Mouse (Mus musculus) stomach, postnatal 0 days (tissue): ENCODE data around the gene 4930507D05Rik. TPM values are rescaled to one million over a fixed set of nuclear protein-coding genes. Genes with fewer than 3 reads are reported as not detected.
A peak's percentile ranks its signal among the peaks of the same experiment; 100 is the strongest.
"Not testable (repeated sequence)": the region's sequence is repeated elsewhere in the genome, so short reads cannot be mapped to it uniquely, and the experiment has no call there.

ENCODE experiments used
- ATAC-seq: fragments of 200-750 bp; cut with Nextera tagmentation; 2 replicates; pipeline ENCODE4 v1.8.0; 2017; ENCODE audit not compliant: low FRiP score, low TSS enrichment
- DNase-seq: peaks from one replicate; pipeline ENCODE4 v3.0.0-alpha.2; 2016; ENCODE audit warnings: low spot score
- H3K27ac ChIP-seq: fragments of 300-500 bp; sonication (generic); replicated peaks from 2 replicates; pipeline ENCODE4 v1.5.1; 2014; ENCODE audit warnings: mild to moderate bottlenecking, control low read depth
- H3K27me3 ChIP-seq: fragments of 300-500 bp; sonication (generic); 2 replicates; pipeline ENCODE4 v1.6.1; 2014; ENCODE audit warnings: low read length; ENCODE audit not compliant: control insufficient read depth, insufficient read depth
- H3K36me3 ChIP-seq: fragments of 300-500 bp; sonication (generic); 2 replicates; pipeline ENCODE4 v1.6.1; 2014; ENCODE audit warnings: low read length, mixed read lengths; ENCODE audit not compliant: control insufficient read depth, insufficient read depth
- H3K4me1 ChIP-seq: fragments of 300-500 bp; sonication (generic); replicated peaks from 2 replicates; pipeline ENCODE4 v1.6.1; 2014; ENCODE audit warnings: antibody characterized with exemption; ENCODE audit not compliant: control insufficient read depth, insufficient read depth
- H3K4me2 ChIP-seq: fragments of 300-500 bp; sonication (generic); replicated peaks from 2 replicates; pipeline ENCODE4 v1.6.1; 2014; ENCODE audit warnings: low read depth, mild to moderate bottlenecking, control low read depth, moderate library complexity
- H3K4me3 ChIP-seq: fragments of 300-500 bp; sonication (generic); 2 replicates; pipeline ENCODE4 v1.5.1; 2014; ENCODE audit warnings: low read depth, low read length, control low read depth
- H3K9ac ChIP-seq: fragments of 300-500 bp; sonication (generic); 2 replicates; pipeline ENCODE4 v1.6.1; 2014; ENCODE audit warnings: mild to moderate bottlenecking, low read length, control low read depth, mixed read lengths
- H3K9me3 ChIP-seq: fragments of 300-500 bp; sonication (generic); 2 replicates; pipeline ENCODE4 v1.6.1; 2016; ENCODE audit warnings: low read length; ENCODE audit not compliant: control insufficient read depth
- CTCF ChIP-seq: IDR thresholded peaks from 2 replicates; pipeline ENCODE4 v1.5.1; 2016; ENCODE audit warnings: antibody characterized with exemption, low read depth, mild to moderate bottlenecking, moderate library complexity
- EP300 ChIP-seq: optimal IDR thresholded peaks from 2 replicates; pipeline ENCODE3; 2016; ENCODE audit warnings: antibody characterized with exemption
- WGBS: fragments of 180-500 bp; shearing (Covaris S2); extraction: QIAGEN DNeasy Blood & Tissue Kit; methylation state at CpG from one replicate; pipeline ENCODE4 v1.1.7; 2014; 5-methylcytosine and 5-hydroxymethylcytosine counted together
- polyA plus RNA-seq: library from polyadenylated mRNA; unstranded; fragments of >200 nt; fragmentation: Nextera tagmentation; extraction: Ambion mirVana; gene quantifications from 2 replicates; pipeline ENCODE4 v1.2.1, GENCODE M21; 2015

Gene 4930507D05Rik
- polyA plus RNA-seq, 1 experiment from 2014 or later, result 0.21 TPM

- under 1% methylated on average over 58 of the region's 59 CpGs for WGBS
- TF ChIP-seq EP300 (no peak), CTCF (no peak)
- Histone ChIP-seq H3K36me3 (no peaks in the 10 kb centered on the region), H3K9ac (peak within 1 kb of the TSS; percentile 92), H3K27me3 (no peaks in the 10 kb centered on the region), H3K4me1 (no peaks in the 10 kb centered on the region), H3K27ac (peak within 1 kb of the TSS; percentile 97), H3K9me3 (no peaks in the 10 kb centered on the region), H3K4me2 (peak within 1 kb of the TSS; percentile 73), H3K4me3 (peak within 1 kb of the TSS; percentile 92)
- ATAC-seq, result peak; percentile 90
- DNase-seq, result peak; percentile 99
Observed at GRCm38 (mm10) chr10:62486618-62487415, 37.5 kb downstream of the 4930507D05Rik start, which contains the start of gene Vps26a. Vps26a (minus strand) TSS chr10:62486805.

- Histone ChIP-seq H3K27me3 (no peaks in the 10 kb centered on the region), H3K9ac (no peak overlapping the region), H3K4me3 (no peak overlapping the region), H3K36me3 (no peaks in the 10 kb centered on the region), H3K9me3 (no peaks in the 10 kb centered on the region), H3K4me1 (no peaks in the 10 kb centered on the region), H3K27ac (no peak overlapping the region), H3K4me2 (no peak overlapping the region)
- WGBS, result 34% methylated on average over 1 of the region's 1 CpGs
- no peak for ATAC-seq
- DNase-seq, result peak; percentile 45
- TF ChIP-seq CTCF, result peak; percentile 80
- no peak for TF ChIP-seq EP300
Observed at GRCm38 (mm10) chr10:62488266-62488665, 39.0 kb downstream of the 4930507D05Rik start.

- H3K4me1 ChIP-seq, H3K9ac ChIP-seq, H3K4me2 ChIP-seq, H3K27me3 ChIP-seq, H3K36me3 ChIP-seq, H3K9me3 ChIP-seq, H3K4me3 ChIP-seq, ATAC-seq, H3K27ac ChIP-seq, DNase-seq: not testable (repeated sequence)
- WGBS, result 75% methylated on average over 3 of the region's 3 CpGs
Observed at GRCm38 (mm10) chr10:62491681-62492080, 42.4 kb downstream of the 4930507D05Rik start.

GRCm38 (mm10) chr10:62500088-62500915, 51.0 kb downstream of the 4930507D05Rik start:
- ATAC-seq (peak; percentile 59), DNase-seq (peak; percentile 63)
- no peak overlapping the region for H3K4me3 ChIP-seq
- H3K9me3 ChIP-seq, result no peaks in the 10 kb centered on the region
- no peak overlapping the region for H3K9ac ChIP-seq
- H3K4me2 ChIP-seq, result no peak overlapping the region
- H3K27ac ChIP-seq, result no peak overlapping the region
- WGBS, result 27% methylated on average over 15 of the region's 15 CpGs
- H3K36me3 ChIP-seq, result no peaks in the 10 kb centered on the region
- TF ChIP-seq EP300 (no peak), CTCF (peak; percentile 93)
- no peaks in the 10 kb centered on the region for H3K27me3 ChIP-seq
- no peaks in the 10 kb centered on the region for H3K4me1 ChIP-seq

Other genes starting within 250 kb of the 4930507D05Rik start
- gene Tspan15, start 218.2 kb upstream of the 4930507D05Rik start, polyA plus RNA-seq, result 97.4 and 112 TPM in 2 replicates
- gene Tacr2, start 197.1 kb upstream of the 4930507D05Rik start, polyA plus RNA-seq, result 1.3 and 1.6 TPM in 2 replicates
- 35.6 and 36.5 TPM in 2 replicates for gene Hk1, start 69.6 kb upstream of the 4930507D05Rik start, polyA plus RNA-seq
- gene Hkdc1, start 27.0 kb upstream of the 4930507D05Rik start, polyA plus RNA-seq, result 5.5 and 5.6 TPM in 2 replicates
- 12.6 and 13.9 TPM in 2 replicates for gene Supv3l1, start 249 bp downstream of the 4930507D05Rik start, polyA plus RNA-seq
- gene Vps26a, start 37.3 kb downstream of the 4930507D05Rik start, polyA plus RNA-seq, result 59.6 and 60.4 TPM in 2 replicates
- 12.5 and 14.2 TPM in 2 replicates for gene Srgn, start 78.0 kb downstream of the 4930507D05Rik start, polyA plus RNA-seq
- 16.4 and 16.8 TPM in 2 replicates for gene Kif1bp, start 129.0 kb downstream of the 4930507D05Rik start, polyA plus RNA-seq
- gene Ddx21, start 152.8 kb downstream of the 4930507D05Rik start, polyA plus RNA-seq, result 11.1 and 11.2 TPM in 2 replicates
- 80.6 and 81.2 TPM in 2 replicates for gene Ddx50, start 201.7 kb downstream of the 4930507D05Rik start, polyA plus RNA-seq